Mouse (Mus musculus): ENCODE measurements around the gene Olfr1043.
"Not testable (repeated sequence)": the region's sequence is repeated elsewhere in the genome, so short reads cannot be mapped to it uniquely, and the experiment has no call there.

Olfr1043 gene

DNA sequence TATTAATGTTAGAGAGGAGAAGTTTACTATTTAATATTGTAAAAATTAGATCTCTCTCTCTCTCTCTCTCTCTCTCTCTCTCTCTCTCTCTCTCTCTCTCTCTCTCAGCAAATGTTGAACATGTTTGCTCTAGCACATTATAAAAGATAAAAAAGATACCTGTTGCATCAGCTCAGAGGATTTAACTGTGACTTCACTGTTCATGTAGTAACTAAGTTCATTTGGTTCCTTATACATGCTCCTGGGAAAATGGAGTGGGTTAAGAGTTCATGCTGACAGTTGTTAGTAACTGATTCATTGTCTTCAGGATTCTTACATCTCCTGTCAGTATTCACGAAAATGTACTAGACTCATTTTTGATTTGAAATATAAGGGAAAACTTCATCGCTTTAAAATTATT, at the start of gene Olfr1043:
Gene Olfr1043, minus strand, starts transcription at position 101 of the 400 bp plus-strand sequence.
- no peak for DNase-seq (ENCODE audit: extremely low spot score, low spot score)

DNA sequence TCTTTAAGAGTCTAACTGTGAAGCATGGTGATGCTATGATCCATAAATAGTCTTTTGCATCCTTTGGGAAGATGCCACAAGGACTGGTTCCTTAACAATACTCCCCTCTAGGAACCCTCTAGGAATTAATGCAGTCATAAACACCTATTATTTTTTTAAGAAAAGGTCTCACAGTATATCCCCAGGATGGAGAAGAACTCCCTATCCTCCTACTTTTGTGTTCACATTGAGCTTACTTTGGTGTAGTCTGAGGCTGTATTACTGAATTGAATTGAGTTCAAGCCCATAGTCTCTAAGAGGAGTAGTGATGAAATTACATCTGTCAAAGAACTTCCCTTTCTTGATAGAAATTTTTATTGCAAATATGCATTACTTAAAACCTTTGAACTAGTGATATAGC, 35.6 kb upstream of the Olfr1043 start, which contains the start of gene Olfr1045:
Gene Olfr1045, minus strand, starts transcription at position 101 of the 400 bp plus-strand sequence.
- no peak for DNase-seq (ENCODE audit: extremely low spot score, low spot score)

DNA sequence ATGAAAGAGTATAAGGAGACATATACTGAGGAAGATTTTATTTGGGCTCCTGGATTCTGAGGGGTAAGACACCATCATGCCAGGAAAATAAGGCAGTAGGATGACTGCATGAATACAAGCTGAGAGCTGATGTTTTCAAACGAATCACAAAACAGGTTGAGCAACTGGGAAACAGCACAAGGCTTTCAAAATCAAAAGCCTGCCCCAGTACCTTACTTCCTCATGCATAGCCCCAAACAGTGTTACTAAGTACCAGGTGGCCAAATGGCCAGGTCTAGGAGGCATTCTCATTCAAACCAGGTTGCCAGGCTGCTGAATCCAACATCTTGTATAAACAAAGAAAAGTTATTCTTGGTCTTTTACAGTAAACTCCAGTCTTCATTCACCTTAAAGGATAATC, 28.5 kb upstream of the Olfr1043 start:
- no peak for DNase-seq (ENCODE audit: extremely low spot score, low spot score)

DNA sequence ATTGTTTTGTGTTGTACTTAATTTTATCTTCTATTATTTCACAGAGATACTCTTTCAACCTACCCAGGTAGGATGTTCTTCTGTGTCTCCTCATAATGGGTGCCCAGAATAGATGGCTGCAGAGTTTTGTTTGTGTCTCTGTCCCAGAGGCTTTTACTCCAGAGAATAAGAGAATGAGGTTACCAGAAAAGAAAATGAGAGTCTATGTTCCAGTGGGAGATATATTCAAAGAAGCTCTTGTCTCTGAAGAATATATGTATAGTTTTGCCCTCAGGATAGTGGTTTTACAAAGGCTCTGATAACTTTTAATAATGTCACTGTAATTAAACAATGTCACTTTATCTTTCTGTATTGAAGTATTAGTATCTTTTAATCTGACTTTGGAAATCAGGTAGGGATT, 18.3 kb upstream of the Olfr1043 start, which contains the start of gene Olfr52:
Gene Olfr52, minus strand, starts transcription at position 101 of the 400 bp plus-strand sequence.
- no peak for DNase-seq (ENCODE audit: extremely low spot score, low spot score)

DNA sequence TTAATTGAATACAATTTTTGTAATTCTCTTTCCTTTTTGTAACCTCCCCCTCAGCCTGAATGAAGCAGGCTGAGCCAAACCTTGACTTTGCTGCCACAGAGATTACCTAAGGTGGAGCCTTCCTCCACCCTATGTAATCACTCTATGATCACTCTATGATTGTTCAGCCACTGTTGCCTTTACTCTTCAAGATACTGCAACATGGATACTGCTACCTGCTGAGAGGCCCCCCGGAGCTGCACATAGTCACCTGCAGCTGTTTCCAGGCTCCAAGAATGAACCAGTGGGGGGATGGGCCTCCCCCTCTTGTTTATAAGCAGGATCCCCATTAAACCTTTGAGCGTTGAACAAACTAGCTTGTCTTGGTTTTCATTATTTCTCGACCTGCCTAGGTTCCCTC, 12.6 kb upstream of the Olfr1043 start:
- DNase-seq (ENCODE audit: extremely low spot score, low spot score) = no peak

DNA sequence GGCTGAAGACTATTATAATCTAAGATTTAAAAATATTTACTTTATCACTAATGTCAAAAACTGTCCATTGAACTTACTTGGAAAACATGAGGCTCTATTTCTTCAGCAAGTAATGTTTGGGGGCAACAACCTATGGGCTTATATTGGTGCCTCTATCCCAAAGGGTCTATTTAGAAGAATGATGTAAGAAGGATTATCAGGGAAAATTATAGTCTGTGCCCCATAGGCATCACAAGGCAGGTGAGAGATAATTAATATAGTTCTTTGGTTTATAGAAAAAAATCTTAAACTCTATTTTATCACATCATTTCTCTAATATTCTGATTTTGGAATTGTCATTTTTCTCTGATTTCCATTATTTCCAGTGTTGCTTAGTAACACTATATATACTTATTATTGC, 10.4 kb upstream of the Olfr1043 start, which contains the start of gene Olfr1044:
Gene Olfr1044, minus strand, starts transcription at position 101 of the 400 bp plus-strand sequence.
- no peak for DNase-seq (ENCODE audit: extremely low spot score, low spot score)

DNA sequence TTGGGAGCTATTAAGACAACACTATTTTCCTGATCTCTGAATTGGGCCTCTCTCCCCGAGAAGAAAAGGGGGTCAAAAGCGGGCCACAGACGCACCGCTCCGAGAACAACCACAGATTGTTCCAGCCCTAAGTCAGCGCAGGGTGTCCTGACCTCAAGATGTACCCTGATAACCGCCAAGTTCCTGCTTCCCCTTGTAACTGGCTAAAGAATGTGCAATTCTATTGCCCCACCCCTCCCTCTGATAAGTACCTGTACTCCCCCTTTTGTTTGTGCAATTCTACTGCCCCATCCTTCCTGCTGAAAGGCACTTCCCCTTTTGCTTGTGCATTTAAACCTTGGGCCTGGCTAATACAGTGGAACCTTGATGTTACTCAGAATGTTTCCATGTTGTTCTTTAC, 8.1 kb upstream of the Olfr1043 start:
- DNase-seq (ENCODE audit: extremely low spot score, low spot score) = not testable (repeated sequence)

DNA sequence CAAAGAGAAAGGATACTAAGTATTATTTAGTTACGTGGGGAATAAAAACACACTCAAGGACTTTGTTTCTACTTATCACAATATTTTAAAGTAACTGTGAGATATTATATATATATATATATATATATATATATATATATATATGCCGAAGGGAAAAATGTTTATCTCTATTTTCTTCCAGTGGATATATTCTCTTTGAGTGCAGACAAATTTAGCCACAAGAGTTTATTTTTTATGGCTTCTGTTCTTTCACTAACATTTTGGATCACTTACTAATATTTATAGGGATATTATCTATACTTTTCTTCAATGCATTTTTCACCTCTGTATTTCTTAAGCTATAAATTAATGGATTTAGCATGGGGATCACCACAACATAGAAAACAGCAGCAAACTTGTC, 5.6 kb downstream of the Olfr1043 start, which contains the start of gene Olfr1042:
Gene Olfr1042, minus strand, starts transcription at position 101 of the 400 bp plus-strand sequence.
- DNase-seq (ENCODE audit: extremely low spot score, low spot score) = no peak

DNA sequence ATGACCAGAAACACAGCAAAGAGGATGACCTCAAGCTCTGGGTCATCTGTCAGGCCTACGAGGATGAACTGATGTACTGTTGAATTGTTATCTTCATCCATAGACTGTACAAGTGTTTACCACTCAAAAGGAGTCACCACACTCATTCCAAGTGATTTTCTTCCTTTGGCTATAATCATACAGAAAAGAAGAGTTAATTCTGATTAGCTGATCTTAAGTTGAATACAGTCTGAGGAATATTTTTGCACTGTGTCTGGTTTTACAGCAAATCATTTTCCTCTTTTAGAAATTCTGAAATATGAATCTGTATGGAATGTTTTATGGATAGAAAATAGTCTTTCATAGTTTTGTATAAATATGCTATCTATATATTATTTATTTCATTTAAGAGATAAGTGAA, 20.7 kb downstream of the Olfr1043 start, which contains the start of gene Olfr1040:
Gene Olfr1040, minus strand, starts transcription at position 101 of the 400 bp plus-strand sequence.
- no peak for DNase-seq (ENCODE audit: extremely low spot score, low spot score)

DNA sequence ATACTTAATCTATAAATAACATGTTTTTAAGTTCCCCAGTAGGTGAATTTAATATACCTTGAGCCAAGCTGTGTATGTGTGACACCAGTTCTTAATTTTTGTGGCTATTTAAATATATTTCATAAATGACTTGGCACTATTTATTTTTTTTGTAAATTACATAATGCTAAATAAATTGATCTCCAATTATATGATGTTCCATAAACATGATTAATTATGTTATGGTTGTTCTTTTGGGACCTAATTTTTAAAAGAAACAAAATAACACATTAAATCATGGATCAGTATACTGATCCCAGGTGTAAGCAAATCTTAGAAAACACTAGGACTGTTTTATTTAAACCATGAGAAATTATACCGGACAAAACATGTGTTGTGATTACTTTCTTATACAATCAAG, 31.5 kb downstream of the Olfr1043 start, which contains the start of gene Olfr1039:
Gene Olfr1039, minus strand, starts transcription at position 101 of the 400 bp plus-strand sequence.
- no peak for DNase-seq (ENCODE audit: extremely low spot score, low spot score)

All from neural tube, embryonic 10.5 days (tissue).